Mouse (Mus musculus) left cerebral cortex, adult 2 months (tissue): ENCODE measurements around the gene Gtpbp3. TPM values are rescaled to one million over a fixed set of nuclear protein-coding genes. Genes with fewer than 3 reads are reported as not detected.
"Not testable (repeated sequence)": the region's sequence is repeated elsewhere in the genome, so short reads cannot be mapped to it uniquely, and the experiment has no call there.

Source experiments
- DNase-seq, 2 experiments: peaks; one replicate each; pipeline ENCODE4 v3.0.0; 2021 to 2022; ENCODE audit warnings: low spot score in 2 of 2, mixed read lengths in 1 of 2; ENCODE audit errors: extremely low spot score in 1 of 2
- H3K27ac ChIP-seq: fragments of 200-600 bp; 2 replicates; pipeline ENCODE4 v1.8.1; 2022
- H3K4me3 ChIP-seq: fragments of 200-600 bp; 2 replicates; pipeline ENCODE4 v1.8.1; 2022
- CTCF ChIP-seq: fragments of 200-600 bp; IDR thresholded peaks from 2 replicates; pipeline ENCODE4 v1.8.1; 2022; ENCODE audit warnings: antibody characterized with exemption, mild to moderate bottlenecking, moderate library complexity
- intact Hi-C: fragments of 180-260 bp; cut with DNase I; formaldehyde crosslinking; loops from one replicate; pipeline ENCODE4 v1.15.1; 2025
- total RNA-seq, 2 experiments: library from RNA; stranded (reverse); gene quantifications; 2 replicates each; pipeline ENCODE4 v1.2.3; 2021

The Gtpbp3 gene
- total RNA-seq, 2 experiments from 2014 or later: 33.0 to 37.4 TPM

DNA sequence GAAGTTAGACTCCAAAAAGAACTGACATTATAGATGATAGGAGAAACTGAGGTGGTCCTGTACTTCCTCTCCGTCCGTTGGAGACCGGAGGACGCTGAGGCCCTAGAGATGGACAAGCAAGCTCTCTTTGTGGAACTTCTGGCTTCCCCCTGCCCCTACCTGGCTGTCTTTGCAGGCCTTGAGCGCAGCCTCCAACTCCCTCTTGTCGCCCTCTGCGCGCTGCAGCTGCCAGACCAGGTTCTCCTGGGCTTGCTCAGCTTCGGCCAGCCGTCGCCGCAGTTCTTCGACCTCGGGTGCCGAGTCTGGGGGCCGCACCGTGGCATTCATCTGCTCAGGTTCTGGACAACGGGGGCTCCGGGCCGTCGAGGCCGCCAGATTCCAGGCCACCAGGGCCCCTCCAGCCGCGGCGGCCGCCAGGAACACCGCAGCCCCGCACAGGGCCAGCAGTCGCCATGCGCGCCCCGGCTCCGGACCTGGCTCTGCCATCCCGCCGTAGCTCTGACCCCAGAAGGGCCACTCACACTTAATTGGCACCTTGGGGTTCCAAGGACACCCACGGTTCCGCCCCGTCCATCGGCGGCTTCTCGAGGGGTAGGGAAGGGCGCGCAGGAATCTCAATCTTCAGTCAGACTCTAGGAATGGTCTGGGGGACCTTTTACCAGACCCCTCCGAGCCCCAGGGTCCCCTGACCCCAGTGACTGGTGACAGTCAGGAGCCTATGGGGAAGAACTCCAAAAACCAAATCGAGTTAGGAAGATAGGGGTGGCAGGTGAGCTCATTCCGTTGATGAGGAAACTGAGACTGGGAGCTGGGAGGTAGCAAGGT, 37.5 kb downstream of the Gtpbp3 start, which contains the start of gene Ccdc194:
Gene Ccdc194 (minus strand): TSS at position 486 of the 825 bp plus-strand sequence.
- intact Hi-C loops: no loop called here
- H3K4me3 ChIP-seq: no peak within 1 kb of the TSS
- DNase-seq: no peak
- no peak for TF ChIP-seq CTCF
- H3K27ac ChIP-seq: no peak within 1 kb of the TSS

- intact Hi-C loops: no loop called here
- no peak for TF ChIP-seq CTCF
- DNase-seq: no peak
- H3K4me3 ChIP-seq: no peak overlapping the region
- no peak overlapping the region for H3K27ac ChIP-seq
Measured at GRCm38 (mm10) chr8:71526272-71526671, 38.4 kb downstream of the Gtpbp3 start.

DNA sequence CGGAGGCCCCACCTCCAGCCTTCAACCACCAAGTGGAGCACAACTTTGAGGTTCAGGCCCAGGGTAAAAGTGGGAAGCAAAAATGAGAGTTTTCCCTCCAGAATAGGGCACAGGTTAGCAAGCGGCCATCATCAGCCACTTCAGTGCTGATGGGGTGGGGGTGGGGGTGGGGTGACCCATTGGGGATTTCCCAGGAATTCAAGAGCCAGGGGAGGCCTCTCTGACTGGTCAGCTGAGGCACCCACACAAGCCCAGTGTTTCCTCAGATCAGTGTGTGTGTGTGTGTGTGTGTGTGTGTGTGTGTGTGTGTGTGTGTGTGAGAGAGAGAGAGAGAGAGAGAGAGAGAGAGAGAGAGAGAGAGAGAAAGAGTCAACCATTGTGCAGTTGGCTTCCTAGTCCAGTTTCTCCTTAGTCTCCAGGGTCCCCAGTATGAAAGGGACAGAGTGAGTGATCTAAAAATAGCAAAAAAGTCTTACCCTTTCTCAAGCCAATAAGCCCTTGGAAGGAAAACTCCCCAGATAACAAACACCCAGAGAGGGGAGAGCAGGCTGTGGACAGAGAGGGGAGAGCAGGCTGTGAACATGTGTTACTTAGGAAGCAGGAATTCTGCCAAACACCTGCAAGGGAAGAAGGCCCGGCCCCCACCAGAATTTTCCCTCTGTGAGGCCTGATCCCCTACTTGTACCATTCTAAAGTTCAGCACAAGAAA, 39.4 kb downstream of the Gtpbp3 start:
- no peak for DNase-seq
- Histone ChIP-seq H3K27ac (no peak overlapping the region), H3K4me3 (no peak overlapping the region)
- intact Hi-C loops: no loop called here
- no peak for TF ChIP-seq CTCF

- no peak for TF ChIP-seq CTCF
- DNase-seq: no peak
- H3K27ac ChIP-seq: no peak overlapping the region
- H3K4me3 ChIP-seq: no peak overlapping the region
- intact Hi-C loops: no loop called here
Measured at GRCm38 (mm10) chr8:71528362-71529073, 40.6 kb downstream of the Gtpbp3 start.

DNA sequence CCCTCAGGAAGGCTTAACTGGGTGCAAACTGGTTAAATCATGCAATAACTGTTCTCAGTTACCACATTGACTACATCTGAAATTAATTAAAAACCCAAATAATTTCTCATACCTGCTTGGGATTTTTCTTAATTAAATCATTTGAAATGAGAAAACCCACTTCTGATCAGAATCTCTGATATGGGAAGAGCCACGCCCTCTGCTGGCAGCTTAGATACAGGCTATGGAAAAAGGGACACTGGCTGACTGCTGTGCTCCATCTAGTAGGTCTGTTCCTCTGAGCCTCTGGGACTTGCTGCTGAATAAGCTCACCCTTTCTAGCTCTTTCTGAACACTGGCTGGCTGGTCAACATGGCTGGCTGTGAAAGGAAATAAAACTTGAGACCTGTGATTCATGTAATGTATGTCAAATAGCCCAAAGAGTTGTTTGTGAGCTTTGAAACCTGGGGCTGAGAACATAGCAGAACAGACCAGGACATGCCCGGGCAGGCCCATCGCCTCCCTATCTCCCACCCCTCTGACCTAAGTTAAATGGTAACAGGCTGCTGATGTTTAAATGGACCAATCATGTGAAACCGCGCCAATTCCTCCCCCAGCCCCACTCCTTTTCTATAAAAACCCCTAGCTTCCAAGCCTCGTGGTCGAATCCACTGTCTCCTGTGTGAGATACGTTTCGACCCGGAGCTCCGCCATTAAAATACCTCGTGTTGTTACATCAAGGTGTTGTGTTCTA, 43.0 kb downstream of the Gtpbp3 start:
- TF ChIP-seq CTCF: peak; percentile 69
- intact Hi-C loops, H3K27ac ChIP-seq, DNase-seq, H3K4me3 ChIP-seq: not testable (repeated sequence)

- Histone ChIP-seq H3K27ac (no peak overlapping the region), H3K4me3 (no peak overlapping the region)
- TF ChIP-seq CTCF: peak; percentile 13; the same call in 1 of the 2 replicates
- no peak for DNase-seq
- intact Hi-C loops: no loop called here
Measured at GRCm38 (mm10) chr8:71534263-71534810, 46.4 kb downstream of the Gtpbp3 start.

- intact Hi-C loops: no loop called here
- TF ChIP-seq CTCF: no peak
Measured at GRCm38 (mm10) chr8:71535663-71536062, 47.8 kb downstream of the Gtpbp3 start.

DNA sequence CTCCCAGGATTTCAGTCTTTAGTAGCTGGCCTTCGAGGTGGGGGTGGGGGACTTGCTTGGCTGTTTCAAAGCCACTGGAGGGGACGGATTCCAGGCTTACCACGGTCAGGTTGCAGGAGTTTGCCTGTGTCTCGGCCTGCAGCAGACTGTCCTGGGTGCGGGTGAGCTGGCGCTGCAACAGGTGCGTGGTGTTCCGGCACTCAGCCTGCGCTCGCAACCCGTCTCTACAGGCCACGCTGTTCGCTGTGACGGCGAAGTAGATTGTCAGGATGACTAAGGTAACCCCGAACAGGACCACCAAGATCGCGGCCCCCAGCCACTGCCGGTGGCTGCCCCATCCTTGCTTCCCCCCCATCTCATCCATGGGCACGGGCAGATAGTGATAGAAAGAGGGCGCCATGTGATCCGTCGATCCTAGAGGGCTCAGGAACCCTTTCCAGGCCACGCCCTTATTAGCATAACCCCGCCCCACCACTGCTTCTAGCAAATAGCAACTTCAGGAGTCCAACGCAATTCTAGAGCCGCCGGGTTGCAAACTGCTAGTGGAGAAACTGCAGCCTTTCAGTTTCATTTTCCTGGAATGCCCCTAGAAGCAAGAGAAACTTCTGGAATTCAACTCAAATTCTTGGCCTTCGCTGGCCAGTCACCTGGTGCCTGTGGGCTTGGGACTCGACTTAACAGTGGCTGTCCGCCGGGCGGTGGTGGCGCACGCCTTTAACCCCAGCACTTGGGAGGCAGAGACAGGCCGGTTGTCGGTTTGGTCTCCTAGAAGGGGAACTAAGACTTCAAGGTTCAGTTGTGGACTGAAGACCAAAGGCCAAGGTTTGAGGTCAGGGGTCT, 49.3 kb downstream of the Gtpbp3 start, which contains the start of gene Bst2:
Gene Bst2 (minus strand): TSS at position 429 of the 840 bp plus-strand sequence.
- Histone ChIP-seq H3K27ac (peak within 1 kb of the TSS; percentile 4; the same call in 1 of the 2 replicates), H3K4me3 (peak within 1 kb of the TSS; percentile 41)
- peak in 1 of 2 experiments; percentile 32 for DNase-seq
- intact Hi-C loops: no loop called here
- no peak for TF ChIP-seq CTCF

More at GRCm38 (mm10) chr8:71535663-71536062, 47.8 kb downstream of the Gtpbp3 start:
- H3K4me3 ChIP-seq: no peak overlapping the region
- DNase-seq: no peak
- no peak overlapping the region for H3K27ac ChIP-seq

- peak within 1 kb of the TSS; percentile 98 for H3K4me3 ChIP-seq
- H3K27ac ChIP-seq: peak within 1 kb of the TSS; percentile 80
- DNase-seq: peak; percentile 92 to 96
- intact Hi-C loops: no loop called here
- no peak for TF ChIP-seq CTCF
Measured at GRCm38 (mm10) chr8:71542632-71543343, 54.9 kb downstream of the Gtpbp3 start, which contains the start of gene Mvb12a. TSS of gene Mvb12a (plus strand) at chr8:71542922.
